Mouse (Mus musculus) WW6 (cell line): ENCODE measurements at regions not wholly inside any gene's neighbourhood (a gene's known extent, or its start where the extent isn't known, plus 50 kb on each side); places are given as distances from the start of the nearest gene placed in this dataset.

ENCODE experiments used
- DNase-seq: peaks from one replicate; pipeline ENCODE4 v3.0.0-alpha.2; 2013; ENCODE audit warnings: low read depth, low spot score

GRCm38 (mm10) chr12:39371480-39372245, 592.5 kb downstream of the Etv1 start:
- no peak for DNase-seq

- no peak for DNase-seq
Observed at GRCm38 (mm10) chr12:39373721-39374120, 594.5 kb downstream of the Etv1 start.
